In the genomic region with DNA sequence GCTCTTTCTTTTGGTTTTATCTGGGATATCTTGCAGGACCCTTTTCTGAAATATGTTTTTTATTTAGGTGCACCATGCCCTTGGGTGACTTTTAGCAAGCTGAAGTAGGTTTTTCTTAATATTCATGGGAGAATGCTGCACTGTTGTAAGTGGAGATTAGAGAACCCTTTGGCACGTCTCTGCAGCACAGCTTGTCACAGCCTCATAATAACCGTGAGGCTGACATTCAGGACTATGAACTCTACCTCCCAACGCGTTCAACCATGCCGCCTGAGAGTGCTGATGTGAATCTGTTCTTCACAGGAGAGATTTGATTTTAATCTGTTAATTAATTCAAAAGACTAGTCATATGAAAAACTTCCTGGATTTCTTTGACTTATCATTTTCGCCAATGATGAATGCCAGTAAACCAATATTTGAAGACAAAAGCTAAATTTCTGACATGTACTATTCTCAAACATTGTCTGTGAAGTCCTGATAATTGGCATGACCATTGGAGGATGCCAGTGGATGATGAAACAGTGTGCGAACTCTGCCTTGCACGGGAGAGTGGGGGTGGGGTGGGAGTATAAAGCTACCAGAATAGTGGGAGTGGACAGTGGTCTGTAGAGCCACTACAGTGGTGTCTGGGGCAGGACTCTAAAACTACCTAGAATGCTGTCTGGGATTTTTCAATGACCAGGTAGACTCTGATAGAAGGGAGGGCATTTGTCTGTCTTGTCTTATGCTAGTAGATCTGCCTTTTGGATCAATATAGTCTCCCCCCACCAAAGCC, we compare ENCODE assay signal across 19 mouse cellular contexts.
DNase-seq lines count a peak whose midpoint lies in the region; ATAC-seq and TF ChIP-seq lines count a peak whose summit lies in the region.
"Had no signal": no experiment of that assay in that cellular context is flagged by ENCODE, and none has a peak within 500 bp of the region (broad histone marks: within the 10 kb centered on the region; RNA-seq: fewer than 3 reads in every experiment).

No protein-coding gene starts in this region.

- no peak overlapping the region for H3K27ac ChIP-seq in liver, adult 2 months (replicated peaks; ENCODE audit: insufficient read depth, low read depth, low read length)
- H3K27ac ChIP-seq in liver, embryonic 12.5 days = no peak overlapping the region
- no peak overlapping the region for H3K27ac ChIP-seq in hindbrain, embryonic 16.5 days (ENCODE audit: low read depth, low read length)
- no peak overlapping the region for H3K27ac ChIP-seq in neural tube, embryonic 15.5 days (replicated peaks)
- H3K27ac ChIP-seq: heart, embryonic 15.5 days; hindbrain, embryonic 15.5 days; neural tube, embryonic 13.5 days; stomach, postnatal 0 days had no signal

- H3K27me3 ChIP-seq in liver, adult 2 months (ENCODE audit: control insufficient read depth, insufficient read depth, low read length) = no peaks in the 10 kb centered on the region
- H3K27me3 ChIP-seq in liver, embryonic 12.5 days (replicated peaks) = no peaks in the 10 kb centered on the region
- H3K27me3 ChIP-seq in hindbrain, embryonic 16.5 days (replicated peaks; ENCODE audit: control insufficient read depth, insufficient read depth, low read length) = no peaks in the 10 kb centered on the region
- H3K27me3 ChIP-seq in neural tube, embryonic 15.5 days (replicated peaks) = 0 out of 2 replicates have a peak, but pooled peaks cover 3% of the 10 kb centered on the region
- H3K27me3 ChIP-seq: heart, embryonic 15.5 days; hindbrain, embryonic 15.5 days; neural tube, embryonic 13.5 days had no signal

- TF ChIP-seq POLR2A in liver, adult 2 months (IDR thresholded peaks at IDR 0.05; ENCODE audit: extremely low read depth, insufficient read depth, low read length) = no peak

- H3K4me2 ChIP-seq in liver, embryonic 12.5 days = no peak overlapping the region
- H3K4me2 ChIP-seq in hindbrain, embryonic 16.5 days (ENCODE audit: low read length) = no peak overlapping the region
- H3K4me2 ChIP-seq in neural tube, embryonic 15.5 days = no peak overlapping the region
- H3K4me2 ChIP-seq: heart, embryonic 15.5 days; hindbrain, embryonic 15.5 days; liver, embryonic 11.5 days; lung, embryonic 14.5 days; neural tube, embryonic 13.5 days had no signal

- TF ChIP-seq CTCF in liver, adult 2 months (IDR thresholded peaks at IDR 0.05; ENCODE audit: low read depth, low read length) = no peak

- ATAC-seq in liver, embryonic 12.5 days = no peak
- peak; percentile 78 for ATAC-seq in hindbrain, embryonic 16.5 days
- ATAC-seq in neural tube, embryonic 15.5 days (ENCODE audit: low FRiP score) = no peak
- ATAC-seq: forebrain, embryonic 14.5 days had no signal

- H3K9me3 ChIP-seq in liver, embryonic 12.5 days (replicated peaks) = no peaks in the 10 kb centered on the region
- H3K9me3 ChIP-seq in hindbrain, embryonic 16.5 days (ENCODE audit: control insufficient read depth, low read length) = no peaks in the 10 kb centered on the region
- H3K9me3 ChIP-seq in neural tube, embryonic 15.5 days (replicated peaks) = no peaks in the 10 kb centered on the region
- H3K9me3 ChIP-seq: heart, embryonic 15.5 days; hindbrain, embryonic 15.5 days; neural tube, embryonic 13.5 days had no signal

- no peak overlapping the region for H3K4me3 ChIP-seq in liver, adult 2 months (ENCODE audit: insufficient read depth, low read depth, low read length)
- no peak overlapping the region for H3K4me3 ChIP-seq in liver, embryonic 12.5 days
- no peak overlapping the region for H3K4me3 ChIP-seq in hindbrain, embryonic 16.5 days (ENCODE audit: low read length)
- no peak overlapping the region for H3K4me3 ChIP-seq in neural tube, embryonic 15.5 days (replicated peaks)
- H3K4me3 ChIP-seq: erythroblast, embryonic 14.5 days; heart, embryonic 15.5 days; hindbrain, embryonic 15.5 days; neural tube, embryonic 13.5 days had no signal

- H3K79me2 ChIP-seq in liver, adult 2 months (ENCODE audit: control insufficient read depth, insufficient read depth, low read length) = no peaks in the 10 kb centered on the region

- DNase-seq in liver, adult 2 months (ENCODE audit: extremely low read depth, low read depth, low spot score) = peak; percentile 62
- peak; percentile 61 for DNase-seq in kidney, postnatal 14 days
- peak; percentile 27 for DNase-seq in retina, postnatal 1 day
- no peak for DNase-seq in adrenal gland, postnatal 36 days
- DNase-seq: cerebellum, adult 11 months; gastrocnemius, postnatal 25 days; lung, embryonic 14.5 days; lung, postnatal 4 days; thymus, postnatal 14 days had no signal

- no peaks in the 10 kb centered on the region for H3K4me1 ChIP-seq in liver, adult 2 months (ENCODE audit: control insufficient read depth, insufficient read depth, low read length)
- H3K4me1 ChIP-seq in liver, embryonic 12.5 days = no peaks in the 10 kb centered on the region
- peaks cover 3% of the 10 kb centered on the region; the same call in 1 of the 2 replicates for H3K4me1 ChIP-seq in hindbrain, embryonic 16.5 days (ENCODE audit: control insufficient read depth, insufficient read depth, low read depth, low read length)
- H3K4me1 ChIP-seq in neural tube, embryonic 15.5 days = peaks cover 3% of the 10 kb centered on the region; the same call in 1 of the 2 replicates
- H3K4me1 ChIP-seq: heart, embryonic 15.5 days had no signal

- 83% methylated on average over 8 of the region's 8 CpGs for WGBS in liver, adult 2 months
- WGBS in liver, embryonic 12.5 days (ENCODE audit: insufficient replicate concordance) = 68% methylated on average over 8 of the region's 8 CpGs
- WGBS in hindbrain, embryonic 16.5 days = 43% methylated on average over 8 of the region's 8 CpGs
- 69% methylated on average over 8 of the region's 8 CpGs for WGBS in neural tube, embryonic 15.5 days

- H3K36me3 ChIP-seq in liver, adult 2 months (ENCODE audit: control insufficient read depth, insufficient read depth, low read length) = no peaks in the 10 kb centered on the region
- H3K36me3 ChIP-seq in liver, embryonic 12.5 days = no peaks in the 10 kb centered on the region
- no peaks in the 10 kb centered on the region for H3K36me3 ChIP-seq in hindbrain, embryonic 16.5 days (ENCODE audit: control insufficient read depth, insufficient read depth, low read length)
- no peaks in the 10 kb centered on the region for H3K36me3 ChIP-seq in neural tube, embryonic 15.5 days
- H3K36me3 ChIP-seq: heart, embryonic 15.5 days; hindbrain, embryonic 15.5 days; neural tube, embryonic 13.5 days had no signal

- no peak overlapping the region for H3K9ac ChIP-seq in liver, adult 2 months (ENCODE audit: low read depth, low read length)
- H3K9ac ChIP-seq in liver, embryonic 12.5 days = no peak overlapping the region
- H3K9ac ChIP-seq in hindbrain, embryonic 16.5 days (ENCODE audit: low read depth, low read length) = no peak overlapping the region
- no peak overlapping the region for H3K9ac ChIP-seq in neural tube, embryonic 15.5 days (replicated peaks)
- H3K9ac ChIP-seq: heart, embryonic 15.5 days; hindbrain, embryonic 15.5 days; lung, embryonic 14.5 days; neural tube, embryonic 13.5 days had no signal

Comparison
In these comparisons a context has a peak if more than half of its experiments do, and no peak if none do; other contexts are left out.
1. DNase-seq: peak in liver, adult 2 months (single experiment), kidney, postnatal 14 days (single experiment) and retina, postnatal 1 day (single experiment); none in adrenal gland, postnatal 36 days (0 of 2).